Mouse (Mus musculus): ENCODE results near the gene Atrnl1.

GRCm38 (mm10) chr19:58143853-58144454 is 533.1 kb downstream of the Atrnl1 start:
- no peak for TF ChIP-seq CTCF (IDR thresholded peaks at IDR 0.05; ENCODE audit: insufficient read depth, low read length)
- no peak for TF ChIP-seq POLR2A (IDR thresholded peaks at IDR 0.05; ENCODE audit: borderline replicate concordance, extremely low read depth, low read depth, low read length)
